Mouse (Mus musculus): ENCODE data around the gene Med6. TPM values are rescaled to one million over a fixed set of nuclear protein-coding genes. Genes with fewer than 3 reads are reported as not detected.
A peak's percentile ranks its signal among the peaks of the same experiment; 100 is the strongest.

The Med6 gene
- polyA plus RNA-seq, 1 experiment from 2014 or later: 66.1 TPM

GRCm38 (mm10) chr12:81623377-81623776, 28.6 kb upstream of the Med6 start:
- no peak overlapping the region for H3K4me2 ChIP-seq
- H3K27me3 ChIP-seq: peaks cover 6% of the 10 kb centered on the region; the same call in 1 of the 2 replicates
- no peaks in the 10 kb centered on the region for H3K36me3 ChIP-seq
- no peaks in the 10 kb centered on the region for H3K4me1 ChIP-seq
- no peak overlapping the region for H3K27ac ChIP-seq
- no peak overlapping the region for H3K4me3 ChIP-seq
- no peak for ATAC-seq (ENCODE audit: borderline replicate concordance, extremely low read depth, low FRiP score, low TSS enrichment)
- no peaks in the 10 kb centered on the region for H3K9me3 ChIP-seq
- 72% methylated on average over 4 of the region's 4 CpGs for WGBS
- H3K9ac ChIP-seq: no peak overlapping the region

GRCm38 (mm10) chr12:81619302-81619701, 24.5 kb upstream of the Med6 start:
- H3K27me3 ChIP-seq: no peaks in the 10 kb centered on the region
- no peaks in the 10 kb centered on the region for H3K9me3 ChIP-seq
- H3K4me2 ChIP-seq: no peak overlapping the region
- no peaks in the 10 kb centered on the region for H3K4me1 ChIP-seq
- no peak overlapping the region for H3K27ac ChIP-seq
- H3K9ac ChIP-seq: no peak overlapping the region
- H3K36me3 ChIP-seq: no peaks in the 10 kb centered on the region
- 0 out of 2 replicates have a peak, but pooled peaks have one; percentile 14 for ATAC-seq (ENCODE audit: borderline replicate concordance, extremely low read depth, low FRiP score, low TSS enrichment)
- no peak overlapping the region for H3K4me3 ChIP-seq
- 13% methylated on average over 5 of the region's 5 CpGs for WGBS

DNA sequence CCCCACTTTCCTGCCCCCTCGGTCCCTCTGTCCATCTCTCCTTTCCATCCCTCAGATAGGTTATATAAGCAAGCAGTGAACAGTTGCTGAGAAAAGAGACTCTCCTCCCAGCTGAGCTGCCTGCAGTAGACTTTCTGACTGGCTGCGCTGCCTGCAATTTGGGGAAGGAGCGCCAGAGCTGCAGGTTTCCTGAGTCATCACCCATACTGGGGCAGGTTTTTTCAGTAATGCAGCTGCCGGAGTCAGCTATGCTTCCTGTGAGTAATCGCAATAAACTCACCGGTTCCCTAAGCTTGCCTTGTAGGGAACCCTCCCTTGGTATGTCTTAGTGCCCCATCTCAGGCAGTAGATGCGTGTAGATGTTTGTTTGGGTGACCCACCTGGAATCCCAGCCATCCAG, 22.2 kb upstream of the Med6 start:
- H3K4me1 ChIP-seq: no peaks in the 10 kb centered on the region
- H3K9me3 ChIP-seq: no peaks in the 10 kb centered on the region
- WGBS: 45% methylated on average over 7 of the region's 7 CpGs
- no peaks in the 10 kb centered on the region for H3K36me3 ChIP-seq
- H3K4me2 ChIP-seq: no peak overlapping the region
- no peak overlapping the region for H3K27ac ChIP-seq
- no peaks in the 10 kb centered on the region for H3K27me3 ChIP-seq
- no peak overlapping the region for H3K4me3 ChIP-seq
- no peak for ATAC-seq (ENCODE audit: borderline replicate concordance, extremely low read depth, low FRiP score, low TSS enrichment)
- H3K9ac ChIP-seq: no peak overlapping the region

GRCm38 (mm10) chr12:81615807-81616206, 21.0 kb upstream of the Med6 start:
- no peak overlapping the region for H3K9ac ChIP-seq
- H3K4me1 ChIP-seq: no peaks in the 10 kb centered on the region
- no peak for ATAC-seq (ENCODE audit: borderline replicate concordance, extremely low read depth, low FRiP score, low TSS enrichment)
- no peak overlapping the region for H3K27ac ChIP-seq
- 80% methylated on average over 6 of the region's 6 CpGs for WGBS
- no peak overlapping the region for H3K4me2 ChIP-seq
- no peak overlapping the region for H3K4me3 ChIP-seq
- H3K9me3 ChIP-seq: no peaks in the 10 kb centered on the region
- no peaks in the 10 kb centered on the region for H3K36me3 ChIP-seq
- H3K27me3 ChIP-seq: no peaks in the 10 kb centered on the region

GRCm38 (mm10) chr12:81609445-81609844, 14.6 kb upstream of the Med6 start:
- no peak overlapping the region for H3K4me3 ChIP-seq
- H3K9me3 ChIP-seq: no peaks in the 10 kb centered on the region
- H3K27ac ChIP-seq: no peak overlapping the region
- no peak overlapping the region for H3K4me2 ChIP-seq
- no peaks in the 10 kb centered on the region for H3K27me3 ChIP-seq
- no peak overlapping the region for H3K9ac ChIP-seq
- ATAC-seq (ENCODE audit: borderline replicate concordance, extremely low read depth, low FRiP score, low TSS enrichment): no peak
- H3K36me3 ChIP-seq: no peaks in the 10 kb centered on the region
- no peaks in the 10 kb centered on the region for H3K4me1 ChIP-seq

DNA sequence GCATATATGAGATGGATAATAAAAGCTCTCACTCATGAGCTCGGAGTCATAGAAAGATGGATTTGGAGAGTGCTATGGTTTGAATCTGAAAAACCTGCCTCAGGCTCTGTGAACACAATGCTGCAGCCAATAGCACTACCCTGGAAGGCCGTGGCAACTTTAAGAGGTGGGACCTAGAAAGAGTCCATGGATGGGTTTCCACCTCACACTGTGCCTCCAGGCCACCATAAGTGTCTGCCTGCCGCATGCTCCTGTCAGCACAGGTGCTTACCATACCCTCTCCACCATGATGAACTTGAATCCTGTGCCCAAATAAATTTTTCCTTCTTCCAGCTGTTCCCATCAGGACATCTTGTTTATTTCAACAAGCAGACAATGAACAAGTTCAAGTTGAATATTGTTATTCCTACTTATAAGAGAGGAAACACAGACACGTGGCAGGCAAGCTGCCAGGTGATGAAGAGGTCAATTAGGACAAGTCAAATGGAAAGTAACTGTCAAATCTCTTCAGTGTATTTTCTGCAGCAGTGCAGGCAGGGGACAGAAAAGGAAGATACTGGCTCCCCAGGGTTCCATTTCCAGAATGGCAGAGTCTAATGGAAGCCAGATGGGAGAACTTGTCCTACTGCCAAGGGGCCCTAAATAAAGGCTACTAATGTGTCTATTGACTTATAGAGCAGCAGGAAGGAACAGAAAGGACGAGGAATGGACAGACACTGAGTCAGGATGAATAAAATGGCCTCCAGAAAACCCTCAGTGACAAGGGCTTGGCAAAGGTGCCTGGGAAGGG, 10.4 kb upstream of the Med6 start:
- no peak overlapping the region for H3K9ac ChIP-seq
- 49% methylated on average over 5 of the region's 5 CpGs for WGBS
- no peak overlapping the region for H3K4me2 ChIP-seq
- no peaks in the 10 kb centered on the region for H3K9me3 ChIP-seq
- H3K4me1 ChIP-seq: no peaks in the 10 kb centered on the region
- H3K4me3 ChIP-seq: no peak overlapping the region
- H3K36me3 ChIP-seq: no peaks in the 10 kb centered on the region
- H3K27me3 ChIP-seq: no peaks in the 10 kb centered on the region
- no peak for ATAC-seq (ENCODE audit: borderline replicate concordance, extremely low read depth, low FRiP score, low TSS enrichment)
- no peak overlapping the region for H3K27ac ChIP-seq

- no peak for ATAC-seq (ENCODE audit: borderline replicate concordance, extremely low read depth, low FRiP score, low TSS enrichment)
- no peak overlapping the region for H3K9ac ChIP-seq
Observed at GRCm38 (mm10) chr12:81596547-81597262, 1.9 kb upstream of the Med6 start.

GRCm38 (mm10) chr12:81568374-81568773, 26.4 kb downstream of the Med6 start, which contains the start of gene Adam21:
Adam21 (minus strand) TSS chr12:81568474.
- Histone ChIP-seq H3K4me3 (no peak within 1 kb of the TSS), H3K9ac (no peak within 1 kb of the TSS), H3K4me2 (no peak within 1 kb of the TSS), H3K4me1 (no peaks in the 10 kb centered on the region), H3K9me3 (no peaks in the 10 kb centered on the region), H3K27me3 (no peaks in the 10 kb centered on the region), H3K36me3 (peaks cover 10% of the 10 kb centered on the region), H3K27ac (no peak within 1 kb of the TSS)
- ATAC-seq (ENCODE audit: borderline replicate concordance, extremely low read depth, low FRiP score, low TSS enrichment): no peak
- 84% methylated on average over 1 of the region's 1 CpGs for WGBS

More at GRCm38 (mm10) chr12:81596547-81597262, 1.9 kb upstream of the Med6 start:
- Histone ChIP-seq H3K27me3 (no peaks in the 10 kb centered on the region), H3K4me2 (no peak overlapping the region), H3K4me1 (0 out of 2 replicates have a peak, but pooled peaks cover 9% of the 10 kb centered on the region), H3K9me3 (no peaks in the 10 kb centered on the region), H3K27ac (no peak overlapping the region), H3K4me3 (no peak overlapping the region), H3K36me3 (no peaks in the 10 kb centered on the region)
- WGBS: 72% methylated on average over 8 of the region's 8 CpGs

GRCm38 (mm10) chr12:81567931-81568330, 26.9 kb downstream of the Med6 start:
- no peak overlapping the region for H3K9ac ChIP-seq
- H3K36me3 ChIP-seq: peaks cover 10% of the 10 kb centered on the region
- no peak for ATAC-seq (ENCODE audit: borderline replicate concordance, extremely low read depth, low FRiP score, low TSS enrichment)
- H3K4me1 ChIP-seq: no peaks in the 10 kb centered on the region
- H3K4me2 ChIP-seq: no peak overlapping the region
- no peak overlapping the region for H3K4me3 ChIP-seq
- no peak overlapping the region for H3K27ac ChIP-seq
- H3K9me3 ChIP-seq: no peaks in the 10 kb centered on the region
- H3K27me3 ChIP-seq: no peaks in the 10 kb centered on the region
- 84% methylated on average over 5 of the region's 5 CpGs for whole genome bisulfite sequencing

DNA sequence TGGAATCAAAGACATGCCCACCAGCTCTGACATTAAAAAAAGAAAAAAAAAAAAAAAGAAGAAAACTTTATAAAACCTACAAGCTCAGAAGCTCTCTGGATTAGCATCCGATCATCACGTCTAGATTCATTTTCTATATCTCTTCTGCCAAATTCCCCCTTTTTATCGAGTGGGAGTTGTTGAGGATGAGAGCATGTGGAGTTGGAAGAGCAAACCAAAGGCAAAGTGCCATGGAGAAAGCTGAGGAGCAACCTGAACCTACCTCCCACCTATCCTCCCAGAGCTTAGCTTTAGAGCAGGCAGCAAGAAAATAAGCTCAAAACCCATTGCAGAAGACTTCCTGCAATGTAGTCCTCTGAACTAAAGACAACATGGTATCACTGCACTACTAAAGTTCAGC, 30.6 kb downstream of the Med6 start:
- 91% methylated on average over 3 of the region's 3 CpGs for WGBS

GRCm38 (mm10) chr12:81549286-81549685, 45.5 kb downstream of the Med6 start:
- H3K4me1 ChIP-seq: no peaks in the 10 kb centered on the region
- H3K4me3 ChIP-seq: no peak overlapping the region
- H3K27me3 ChIP-seq: no peaks in the 10 kb centered on the region
- no peak overlapping the region for H3K9ac ChIP-seq
- 80% methylated on average over 3 of the region's 3 CpGs for WGBS
- no peaks in the 10 kb centered on the region for H3K9me3 ChIP-seq
- H3K27ac ChIP-seq: no peak overlapping the region
- ATAC-seq (ENCODE audit: borderline replicate concordance, extremely low read depth, low FRiP score, low TSS enrichment): no peak
- H3K4me2 ChIP-seq: no peak overlapping the region
- no peaks in the 10 kb centered on the region for H3K36me3 ChIP-seq

More for the DNA sequence above, 30.6 kb downstream of the Med6 start:
- H3K9me3 ChIP-seq: no peaks in the 10 kb centered on the region
- H3K4me2 ChIP-seq: no peak overlapping the region
- H3K4me3 ChIP-seq: no peak overlapping the region
- no peak for ATAC-seq (ENCODE audit: borderline replicate concordance, extremely low read depth, low FRiP score, low TSS enrichment)
- no peak overlapping the region for H3K9ac ChIP-seq
- no peaks in the 10 kb centered on the region for H3K36me3 ChIP-seq
- no peak overlapping the region for H3K27ac ChIP-seq
- no peaks in the 10 kb centered on the region for H3K27me3 ChIP-seq
- H3K4me1 ChIP-seq: no peaks in the 10 kb centered on the region

DNA sequence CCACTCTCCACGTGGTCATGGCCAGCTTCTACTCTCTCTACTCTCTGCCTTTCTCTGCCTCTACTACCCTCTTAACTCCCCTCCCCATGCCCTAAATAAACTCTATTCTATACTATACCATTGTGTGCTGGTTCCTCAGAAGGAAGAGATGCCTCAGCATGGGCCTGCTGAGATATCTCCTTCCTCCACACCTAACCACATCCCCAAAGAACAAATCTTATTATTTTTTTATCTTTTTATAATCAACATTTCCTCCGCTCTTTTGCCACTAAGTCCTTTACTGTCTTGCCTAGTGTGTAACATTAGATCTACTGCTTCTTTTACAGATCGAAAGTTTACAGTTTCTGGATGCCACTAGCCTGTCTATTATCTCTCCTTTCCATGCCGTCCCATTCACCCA, 47.6 kb downstream of the Med6 start:
- H3K27ac ChIP-seq: no peak overlapping the region
- ATAC-seq (ENCODE audit: borderline replicate concordance, extremely low read depth, low FRiP score, low TSS enrichment): no peak
- 66% methylated on average over 4 of the region's 4 CpGs for WGBS

More for the DNA sequence above, 47.6 kb downstream of the Med6 start:
- no peak overlapping the region for H3K9ac ChIP-seq
- H3K9me3 ChIP-seq: no peaks in the 10 kb centered on the region
- no peak overlapping the region for H3K4me3 ChIP-seq
- H3K36me3 ChIP-seq: no peaks in the 10 kb centered on the region
- no peaks in the 10 kb centered on the region for H3K27me3 ChIP-seq
- no peaks in the 10 kb centered on the region for H3K4me1 ChIP-seq
- no peak overlapping the region for H3K4me2 ChIP-seq

All from lung, embryonic 15.5 days (tissue).